Mouse (Mus musculus): Measurements from ENCODE around the gene Dnmt3l.
"Not testable (repeated sequence)": the region's sequence is repeated elsewhere in the genome, so short reads cannot be mapped to it uniquely, and the experiment has no call there.

Dnmt3l gene

DNA sequence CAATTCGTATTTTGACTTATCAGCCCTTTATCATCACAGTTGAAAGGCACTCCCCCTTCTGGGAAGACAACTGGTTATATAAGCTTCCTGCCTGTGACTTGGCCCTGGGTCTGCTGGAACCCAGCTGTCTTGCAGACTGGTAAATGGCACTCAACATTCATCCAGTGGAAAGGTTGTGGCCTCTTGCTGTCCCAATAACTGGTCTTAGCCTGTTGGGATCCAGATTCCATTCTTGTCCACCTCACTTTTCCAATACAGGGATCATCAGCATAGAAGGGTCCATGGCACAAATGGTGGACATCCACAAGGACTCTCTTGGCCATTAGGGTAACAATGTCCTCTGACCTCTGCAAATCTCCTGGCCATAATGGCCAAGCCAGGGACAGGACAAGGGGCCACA is 42.3 kb downstream of the Dnmt3l start:
- no peak for DNase-seq (ENCODE audit: low spot score in 2 of 2)

DNA sequence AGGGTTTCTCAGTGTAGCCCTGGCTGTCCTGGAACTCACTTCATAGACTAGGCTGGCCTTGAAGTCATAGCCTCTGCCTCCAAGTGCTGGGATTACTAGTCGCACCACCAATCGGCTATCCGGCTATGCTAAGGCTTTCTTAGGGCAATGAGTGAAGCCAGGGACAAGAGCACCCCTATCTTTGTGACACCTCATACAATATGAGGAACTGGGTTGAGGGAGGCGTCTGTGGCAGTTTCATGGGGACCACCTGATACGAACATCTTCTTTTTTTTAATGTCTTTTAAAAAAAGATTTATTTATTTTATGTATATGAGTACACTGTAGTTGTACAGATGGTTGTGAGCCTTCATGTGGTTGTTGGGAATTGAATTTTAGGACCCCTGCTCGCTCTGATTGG is 44.0 kb downstream of the Dnmt3l start:
- DNase-seq (ENCODE audit: low spot score in 2 of 2), result no peak

DNA sequence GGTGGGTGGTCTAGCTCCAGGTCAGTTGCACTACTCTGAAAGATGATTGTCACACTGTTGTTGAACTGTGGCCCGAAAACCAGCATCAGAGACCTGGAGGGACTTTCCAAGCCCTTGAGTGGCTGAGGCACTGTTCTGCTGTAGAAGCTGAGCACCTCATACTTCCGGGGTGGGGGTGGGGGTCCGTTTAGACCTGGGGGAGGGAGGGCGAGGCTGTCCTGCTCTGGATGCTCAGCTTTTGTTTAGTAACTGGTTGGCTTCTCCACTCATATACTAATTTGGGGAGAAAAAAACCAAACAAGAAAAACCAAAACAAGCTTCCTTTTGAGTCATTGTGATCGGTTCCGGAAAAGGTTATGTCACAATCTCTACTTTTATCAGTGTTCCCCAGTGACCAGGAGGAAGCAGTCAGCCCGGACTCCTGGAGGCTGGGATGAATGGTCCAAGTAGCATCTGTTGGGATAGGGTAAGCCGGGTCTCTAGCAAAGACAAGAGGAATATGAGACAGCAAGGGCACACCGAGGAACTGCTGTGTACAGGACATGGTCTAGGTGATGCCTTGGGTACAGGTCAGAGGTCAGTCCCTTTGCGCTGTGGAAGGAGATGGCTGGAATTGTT is 44.8 kb downstream of the Dnmt3l start:
- no peak for DNase-seq (ENCODE audit: low spot score in 2 of 2)

DNA sequence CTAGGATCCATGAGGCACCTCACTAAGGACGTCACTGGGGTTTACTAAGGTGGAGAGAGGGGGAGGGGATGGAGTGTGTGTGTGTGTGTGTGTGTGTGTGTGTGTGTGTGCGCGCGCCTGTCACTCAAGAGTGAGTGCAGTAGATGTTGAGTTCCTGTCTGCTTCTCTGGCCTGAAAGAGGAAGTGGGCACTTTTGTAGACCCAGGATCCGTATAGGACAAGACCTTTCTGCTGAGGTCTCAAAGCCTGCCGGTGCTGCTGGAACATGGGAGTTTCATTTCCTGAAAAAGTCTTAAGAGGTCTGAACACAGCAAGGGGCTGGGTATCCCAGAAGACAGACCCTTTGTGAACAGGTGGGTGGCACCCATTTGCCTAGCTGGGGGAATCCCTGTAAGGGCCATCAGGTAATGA is 45.4 kb downstream of the Dnmt3l start:
- DNase-seq (ENCODE audit: low spot score in 2 of 2), result no peak

DNA sequence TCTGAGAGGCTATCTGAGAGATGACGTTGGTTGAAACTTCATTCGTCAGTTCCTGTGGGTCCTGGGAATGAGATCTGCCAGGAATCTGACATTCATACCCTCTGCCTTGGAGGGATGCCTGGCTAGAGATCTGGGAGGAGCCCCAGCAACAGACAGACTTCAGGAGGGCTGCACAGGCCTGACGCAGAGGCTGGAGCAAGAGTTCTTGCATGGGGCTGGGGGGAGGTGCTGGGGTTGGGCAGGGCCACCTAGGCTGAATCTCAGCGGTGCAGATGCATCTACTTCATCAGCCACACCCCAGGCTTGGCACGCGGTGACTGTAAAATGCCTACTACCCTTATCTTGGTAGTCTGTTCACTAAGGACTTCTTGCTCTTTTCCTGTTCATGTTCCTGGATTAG is 48.5 kb downstream of the Dnmt3l start:
- no peak for DNase-seq (ENCODE audit: low spot score in 2 of 2)

GRCm38 (mm10) chr10:78090706-78091491 is 49.2 kb downstream of the Dnmt3l start:
- no peak for DNase-seq (ENCODE audit: low spot score in 2 of 2)

GRCm38 (mm10) chr10:78091865-78092724 is 50.3 kb downstream of the Dnmt3l start:
- DNase-seq (ENCODE audit: low spot score in 2 of 2), result no peak

GRCm38 (mm10) chr10:78092725-78093029 is 50.9 kb downstream of the Dnmt3l start:
- DNase-seq (ENCODE audit: low spot score in 2 of 2), result no peak

GRCm38 (mm10) chr10:78095221-78095620 is 53.5 kb downstream of the Dnmt3l start:
- DNase-seq (ENCODE audit: low spot score in 2 of 2), result no peak

- DNase-seq (ENCODE audit: low spot score in 2 of 2), result peak in 1 of 2 experiments; percentile 28
These were observed 54.5 kb downstream of the Dnmt3l start for GRCm38 (mm10) chr10:78095954-78096931.

GRCm38 (mm10) chr10:78099860-78100259 is 58.1 kb downstream of the Dnmt3l start:
- not testable (repeated sequence) for DNase-seq (ENCODE audit: low spot score in 2 of 2)

- no peak for DNase-seq (ENCODE audit: low spot score in 2 of 2)
These were observed 59.4 kb downstream of the Dnmt3l start for GRCm38 (mm10) chr10:78100989-78101780.

DNA sequence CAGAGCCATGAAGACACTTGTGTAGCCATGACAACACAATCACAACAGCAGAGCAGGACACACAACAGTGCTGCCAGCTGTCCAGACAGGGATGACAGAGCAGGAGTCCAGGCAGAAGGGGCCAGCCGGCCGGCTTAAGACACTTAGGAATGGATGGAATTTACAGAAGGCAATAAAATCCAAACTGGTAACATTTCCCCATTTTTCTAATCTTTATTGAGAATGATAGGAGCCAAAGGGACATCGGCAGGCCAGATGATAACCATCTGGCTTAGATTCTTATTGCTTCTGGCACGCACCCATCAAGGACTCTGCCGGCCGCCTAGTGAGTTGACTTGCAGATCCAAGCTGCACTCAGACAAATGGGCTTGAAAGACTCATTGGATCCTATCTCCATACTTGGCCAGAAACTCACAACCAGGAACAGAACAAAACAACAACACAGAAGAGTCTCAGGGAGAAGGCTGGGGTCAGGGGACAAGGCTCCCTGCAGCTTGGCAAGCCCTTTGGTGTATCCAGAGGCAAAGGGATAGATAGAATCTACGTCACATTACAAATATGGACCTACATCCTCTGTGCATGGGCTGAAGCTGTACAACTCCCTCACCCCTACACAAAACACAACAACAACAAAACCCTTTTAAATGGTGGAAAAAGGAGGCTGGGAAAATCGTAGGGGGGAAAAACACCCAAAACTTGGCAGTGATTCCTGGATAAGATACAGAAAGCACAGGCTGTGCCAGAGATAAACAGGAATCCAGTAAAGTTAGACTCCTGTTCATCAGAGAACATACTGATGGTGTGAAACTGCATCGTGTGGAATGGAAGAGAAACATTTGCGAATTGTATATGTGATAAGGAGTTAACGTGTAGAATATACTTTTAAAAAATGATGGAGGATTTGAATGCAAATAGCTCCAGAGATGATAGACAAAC is 63.1 kb downstream of the Dnmt3l start:
- DNase-seq (ENCODE audit: low spot score in 2 of 2), result peak in 1 of 2 experiments; percentile 59

- no peak for DNase-seq (ENCODE audit: low spot score in 2 of 2)
These were observed 63.8 kb downstream of the Dnmt3l start for GRCm38 (mm10) chr10:78105548-78105947.
